Mouse (Mus musculus) frontal cortex, postnatal 25 days (tissue): Measurements from ENCODE around the gene C1qtnf2.

Source experiments
- DNase-seq, 2 experiments: peaks; one replicate each; pipeline ENCODE4 v3.0.0; 2022; ENCODE audit warnings: low spot score in 2 of 2

The C1qtnf2 gene

GRCm38 (mm10) chr11:43483122-43483792, 9.2 kb downstream of the C1qtnf2 start:
- no peak for DNase-seq

DNA sequence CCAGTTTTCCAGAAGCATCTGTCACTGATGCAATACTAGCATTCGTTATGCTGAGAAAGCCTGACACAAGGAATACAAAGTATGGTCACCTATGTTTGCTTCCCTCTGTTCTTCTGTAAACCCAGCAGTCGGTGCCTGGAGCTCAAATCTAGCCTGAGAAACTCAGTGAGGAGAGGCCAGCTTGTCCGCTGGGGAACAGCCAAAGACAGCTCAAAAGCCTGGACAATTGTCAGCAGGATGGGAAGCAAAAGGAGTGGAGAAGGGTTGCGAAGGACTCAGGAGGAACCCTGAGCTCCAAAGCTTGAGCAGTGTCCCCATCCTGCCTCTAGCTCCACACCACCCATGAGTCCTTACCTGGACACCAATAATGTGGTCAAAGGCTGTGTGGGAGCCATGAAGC, 10.0 kb downstream of the C1qtnf2 start:
- no peak for DNase-seq

- DNase-seq, result no peak
Observed at GRCm38 (mm10) chr11:43484652-43485051, 10.6 kb downstream of the C1qtnf2 start.

DNA sequence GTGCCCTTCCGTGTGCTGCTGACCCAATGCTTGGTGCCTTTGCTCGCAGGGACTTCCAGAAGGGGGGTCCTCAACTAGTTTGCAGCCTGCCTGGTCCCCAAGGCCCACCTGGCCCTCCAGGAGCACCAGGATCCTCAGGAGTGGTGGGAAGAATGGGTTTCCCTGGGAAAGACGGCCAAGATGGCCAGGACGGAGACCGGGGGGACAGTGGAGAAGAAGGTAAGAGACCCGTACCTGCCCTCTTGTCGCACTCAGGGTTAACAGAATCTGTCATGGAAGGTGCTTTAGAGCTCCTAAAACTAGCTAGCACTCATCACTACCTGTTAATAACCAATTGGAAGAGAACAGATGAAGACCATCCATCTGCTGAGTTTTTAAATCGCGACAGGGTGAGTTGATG, 11.8 kb downstream of the C1qtnf2 start:
- no peak for DNase-seq

GRCm38 (mm10) chr11:43492663-43493062, 18.6 kb downstream of the C1qtnf2 start:
- peak; percentile 69 to 71 for DNase-seq

GRCm38 (mm10) chr11:43493815-43494409, 19.8 kb downstream of the C1qtnf2 start:
- peak; percentile 63 to 74 for DNase-seq

DNA sequence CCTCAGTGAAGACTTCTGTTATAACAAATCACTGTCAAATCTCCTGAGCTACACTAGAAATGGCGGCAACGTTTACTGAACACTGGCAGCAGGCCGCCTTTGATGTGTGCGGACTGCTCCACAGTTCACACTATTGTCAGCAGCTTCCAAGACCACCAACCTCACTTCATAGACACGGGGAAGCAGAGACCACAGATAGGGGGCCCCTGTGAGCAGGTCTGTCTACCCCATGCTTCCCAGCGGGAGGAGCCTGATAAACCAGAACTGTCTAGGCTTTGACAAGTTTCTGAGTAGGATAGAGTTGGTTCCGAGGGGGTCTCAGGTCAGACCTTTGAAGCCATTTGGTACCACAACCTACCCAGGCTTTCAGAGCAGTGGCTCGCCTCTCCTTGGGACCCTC, 21.0 kb downstream of the C1qtnf2 start:
- DNase-seq, result no peak

- peak; percentile 25 to 53 for DNase-seq
Observed at GRCm38 (mm10) chr11:43495532-43495931, 21.5 kb downstream of the C1qtnf2 start.

DNA sequence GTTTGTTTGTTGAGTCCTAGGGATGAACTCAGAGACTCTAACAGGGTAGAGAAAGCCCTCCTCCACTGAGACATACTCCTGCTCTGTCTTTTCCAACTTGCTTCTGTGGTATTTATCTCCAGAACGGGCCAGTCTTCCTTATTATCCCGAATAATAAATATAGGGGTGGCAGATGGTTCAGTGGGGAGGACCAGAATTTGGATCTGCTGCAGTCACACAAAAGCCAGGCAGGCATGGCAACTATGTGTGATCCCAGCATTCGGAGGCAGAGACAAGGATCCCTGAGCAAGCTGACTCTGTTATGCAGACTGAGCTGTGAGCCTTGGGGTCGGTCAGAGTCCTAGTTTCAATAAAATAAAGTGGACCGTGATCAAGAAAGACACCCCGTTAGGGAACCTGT, 27.2 kb downstream of the C1qtnf2 start:
- no peak for DNase-seq

DNA sequence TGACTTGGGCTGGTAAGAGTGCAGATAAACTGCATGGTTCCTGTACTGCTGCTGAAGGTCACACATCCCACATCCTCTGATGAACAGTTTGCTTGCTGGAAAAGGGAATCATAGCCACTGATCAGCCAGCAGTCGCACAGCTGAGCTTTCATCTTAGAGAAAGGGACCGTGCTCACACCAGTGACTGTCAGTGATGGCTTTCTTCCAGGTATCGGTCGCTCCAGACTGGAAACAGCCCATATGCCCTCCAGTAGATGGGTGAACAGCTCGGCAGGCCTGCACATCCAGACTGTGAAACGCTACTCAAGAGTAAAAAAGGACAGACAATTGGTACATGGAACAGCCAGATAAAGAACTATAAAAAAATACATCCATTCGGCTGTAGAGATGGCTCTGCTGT, 31.1 kb downstream of the C1qtnf2 start:
- DNase-seq, result no peak

GRCm38 (mm10) chr11:43507976-43508375, 33.9 kb downstream of the C1qtnf2 start:
- no peak for DNase-seq

- DNase-seq, result no peak
Observed at GRCm38 (mm10) chr11:43509878-43510277, 35.8 kb downstream of the C1qtnf2 start.

DNA sequence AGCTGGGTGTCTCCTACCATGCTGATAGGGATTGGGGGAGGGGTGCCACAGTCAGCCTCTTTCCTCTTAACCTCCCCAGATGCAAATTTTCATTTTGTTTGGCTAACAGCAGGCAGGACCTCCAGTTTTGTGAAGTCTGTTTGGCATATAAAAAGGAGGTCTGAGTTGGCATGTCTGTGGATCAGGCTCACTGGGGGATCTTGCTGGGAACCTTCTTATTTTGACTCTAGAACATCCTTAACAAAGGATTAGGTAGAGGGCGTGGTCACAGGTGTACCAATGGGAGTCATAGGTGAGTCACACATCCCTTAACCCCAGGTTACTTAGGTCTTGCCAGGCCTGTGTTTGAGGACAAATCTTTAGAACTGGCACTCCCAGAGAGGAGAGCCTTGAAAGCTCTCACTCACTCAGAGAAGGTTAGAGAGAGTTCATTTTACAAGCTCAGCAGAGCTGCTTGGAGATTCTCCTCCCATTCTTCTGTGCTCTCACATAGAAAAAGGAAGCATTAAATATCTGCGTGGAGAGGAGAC, 38.6 kb downstream of the C1qtnf2 start:
- DNase-seq, result no peak

- no peak for DNase-seq
Observed at GRCm38 (mm10) chr11:43516344-43517021, 42.4 kb downstream of the C1qtnf2 start.

DNA sequence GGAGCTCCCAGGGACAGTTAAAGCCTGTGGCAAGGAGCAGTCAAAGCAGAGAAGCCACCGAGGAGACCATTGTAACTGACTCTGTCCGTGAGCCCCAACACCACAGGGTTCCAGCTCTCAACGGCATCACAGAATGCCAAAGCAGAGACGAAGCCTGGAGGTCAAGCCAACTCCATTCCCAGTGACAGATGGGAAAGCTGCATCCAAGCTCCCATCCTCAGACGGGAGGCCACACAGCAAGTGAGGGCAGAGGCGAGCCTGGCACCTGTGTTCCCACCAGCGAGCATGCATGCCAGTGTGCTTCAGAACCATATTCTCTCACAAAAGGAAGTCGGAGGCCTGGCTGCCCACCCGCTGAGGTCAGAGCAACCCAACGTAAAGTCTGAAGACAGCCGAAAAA, 43.6 kb downstream of the C1qtnf2 start:
- no peak for DNase-seq

DNA sequence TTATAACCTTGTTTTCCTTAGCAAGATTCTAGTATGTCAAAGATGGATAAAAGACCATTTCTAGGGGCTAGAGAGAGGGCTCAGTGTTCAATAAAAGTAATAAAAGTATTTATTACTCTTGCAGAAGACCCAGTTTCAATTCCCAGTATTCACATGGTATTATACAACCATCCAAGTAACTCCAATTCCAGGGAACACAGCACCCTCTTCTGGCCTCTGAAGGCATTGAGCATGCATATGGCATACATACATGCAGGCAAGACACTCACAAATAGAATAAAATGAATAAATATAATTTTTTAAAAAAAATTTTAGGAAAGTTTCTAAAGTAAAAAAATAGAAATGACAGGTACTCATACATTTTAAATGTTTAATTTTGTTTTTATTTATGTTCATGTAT, 44.0 kb downstream of the C1qtnf2 start:
- DNase-seq, result no peak

- DNase-seq, result no peak
Observed at GRCm38 (mm10) chr11:43518821-43519220, 44.7 kb downstream of the C1qtnf2 start.

DNA sequence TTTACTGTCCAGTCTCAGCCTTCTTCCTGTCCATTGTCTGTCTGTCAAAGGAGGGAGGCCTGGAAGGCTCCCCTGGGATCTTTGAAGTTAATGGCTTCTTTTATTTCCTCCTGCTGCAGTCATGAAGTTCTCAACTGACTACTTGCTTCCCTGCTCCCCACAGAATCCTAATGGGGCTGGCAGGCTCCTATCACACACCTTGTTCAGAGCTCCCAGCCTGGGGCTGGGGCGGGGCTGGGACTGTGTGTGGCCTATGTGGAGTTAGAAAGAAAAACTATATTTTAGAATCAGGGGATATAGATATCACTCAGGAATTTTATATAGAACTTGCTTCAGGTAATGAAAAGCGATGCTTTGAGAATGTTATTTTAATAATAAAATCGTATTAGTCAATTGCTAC, 46.4 kb downstream of the C1qtnf2 start:
- no peak for DNase-seq

DNA sequence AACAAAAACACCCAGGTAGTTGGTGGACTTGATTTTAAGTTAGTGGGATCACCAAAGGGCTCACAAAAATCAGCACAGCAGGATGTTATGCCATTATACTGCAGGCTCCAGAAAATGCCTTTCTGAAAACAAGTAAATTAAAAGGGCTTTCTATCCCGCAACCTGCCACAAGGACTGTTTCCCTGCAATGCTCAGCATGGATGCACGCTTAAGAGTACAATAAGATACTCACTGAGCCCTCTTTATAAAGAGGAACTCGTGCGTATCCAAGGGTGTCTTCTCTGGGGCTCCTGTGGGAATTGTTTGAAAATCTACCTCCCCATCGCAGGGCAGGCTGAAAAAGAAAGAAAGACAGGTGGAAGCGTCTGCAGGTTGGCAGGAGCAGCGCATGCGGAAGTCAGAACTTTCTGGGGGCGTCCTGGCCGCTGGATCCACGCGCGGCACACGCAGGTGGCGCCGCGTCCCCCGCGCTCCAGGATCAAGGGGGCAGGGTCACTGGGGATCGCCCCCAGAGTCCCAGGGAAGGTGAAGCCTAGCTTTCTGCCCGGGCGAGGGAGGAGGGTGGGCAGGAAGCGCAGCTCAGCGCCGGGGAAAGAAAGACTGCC, 54.1 kb downstream of the C1qtnf2 start:
- peak; percentile 23 to 37 for DNase-seq

DNA sequence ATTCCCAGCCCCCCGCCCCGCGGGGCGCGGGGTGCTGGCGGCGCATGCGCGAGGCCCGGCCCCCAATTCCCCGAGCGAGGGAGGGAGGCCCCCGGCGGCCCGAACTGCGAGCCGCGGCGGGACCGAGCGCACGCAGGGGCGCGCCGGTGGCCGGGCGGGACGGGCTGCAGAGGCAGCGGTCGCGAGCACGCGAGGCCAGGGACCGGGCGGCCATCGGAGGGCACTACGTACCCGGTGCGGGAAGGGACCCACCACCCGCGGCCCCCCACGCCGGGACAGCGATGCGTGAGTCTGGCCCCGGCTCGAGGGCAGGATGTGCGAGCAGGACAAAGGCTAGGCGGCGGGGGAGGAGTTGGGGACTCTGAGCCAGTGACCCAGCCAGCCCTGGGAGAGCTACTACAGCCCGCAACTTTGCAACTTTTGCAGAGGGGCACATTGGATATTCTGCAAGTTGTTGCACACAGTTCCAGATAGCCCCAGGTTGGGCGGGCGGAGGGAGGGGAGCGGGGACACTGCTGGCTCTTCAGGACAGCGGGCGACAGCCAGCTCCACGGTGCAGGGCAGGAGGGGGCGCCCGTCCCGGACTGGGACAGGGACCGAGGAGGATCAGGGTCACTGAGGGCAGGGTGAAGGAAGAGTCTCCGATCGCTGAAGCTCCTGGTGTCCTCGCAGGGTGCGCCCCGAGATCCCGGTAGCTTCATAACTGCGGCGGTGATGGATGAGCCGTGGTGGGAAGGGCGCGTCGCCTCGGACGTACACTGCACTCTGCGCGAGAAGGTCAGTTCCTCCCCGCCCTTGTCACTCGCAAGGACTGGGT, 54.8 kb downstream of the C1qtnf2 start, which contains the start of gene Ccnjl:
Gene Ccnjl (plus strand): TSS at position 102 of the 817 bp plus-strand sequence.
- peak in 1 of 2 experiments; percentile 31 for DNase-seq

DNA sequence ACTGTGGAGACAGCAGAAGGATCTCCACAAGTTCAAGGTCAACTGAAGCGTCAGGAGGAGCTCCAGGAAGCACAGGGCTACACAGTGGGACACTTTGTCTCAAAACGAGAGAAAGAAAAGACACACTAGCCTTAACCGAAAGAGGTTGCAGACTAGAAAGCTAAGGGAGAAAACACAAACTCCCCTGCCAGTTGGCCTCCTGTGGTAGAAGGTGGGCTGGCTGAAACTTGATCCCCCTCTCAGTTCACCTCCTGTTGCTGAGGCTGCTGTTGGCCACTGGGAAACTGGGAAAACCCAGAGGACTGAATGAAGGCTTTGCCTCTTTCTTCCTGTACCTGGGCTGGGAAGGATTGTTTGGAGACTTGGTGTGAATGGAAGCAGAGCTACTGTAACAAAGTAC, 56.0 kb downstream of the C1qtnf2 start:
- no peak for DNase-seq

- DNase-seq, result no peak
Observed at GRCm38 (mm10) chr11:43531619-43532018, 57.5 kb downstream of the C1qtnf2 start.
